Mouse (Mus musculus): Measurements from ENCODE around the gene Eif4h.

DNA sequence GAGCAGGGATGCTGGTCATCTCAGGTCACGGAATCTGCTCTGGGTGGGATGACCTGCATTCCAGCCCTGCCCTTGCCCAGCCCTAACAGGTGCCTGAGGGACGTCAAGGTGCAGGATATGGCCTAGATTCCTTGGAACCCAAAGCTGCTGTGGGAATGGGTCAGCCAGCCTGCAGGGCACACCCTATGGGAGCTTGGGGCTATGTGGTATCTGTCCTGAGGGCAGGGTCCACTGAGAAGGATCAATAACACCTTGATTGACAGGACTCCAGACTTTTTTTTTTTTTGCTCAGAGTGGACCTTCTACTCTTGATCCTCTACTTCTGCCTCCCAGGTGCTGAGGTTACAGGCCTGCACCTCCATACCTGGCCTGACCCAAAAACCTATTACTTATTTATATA is 8.1 kb upstream of the Eif4h start:
- TF ChIP-seq CTCF (IDR thresholded peaks at IDR 0.05; ENCODE audit: insufficient read depth, low read depth, low read length) (no peak), POLR2A (IDR thresholded peaks at IDR 0.05; ENCODE audit: insufficient read depth, low read depth, low read length) (no peak)
